Mouse (Mus musculus): ENCODE data around the gene Kif26a. TPM values are rescaled to one million over a fixed set of nuclear protein-coding genes. Genes with fewer than 3 reads are reported as not detected.

Gene Kif26a
- polyA plus RNA-seq, 1 experiment: 0.02 TPM

DNA sequence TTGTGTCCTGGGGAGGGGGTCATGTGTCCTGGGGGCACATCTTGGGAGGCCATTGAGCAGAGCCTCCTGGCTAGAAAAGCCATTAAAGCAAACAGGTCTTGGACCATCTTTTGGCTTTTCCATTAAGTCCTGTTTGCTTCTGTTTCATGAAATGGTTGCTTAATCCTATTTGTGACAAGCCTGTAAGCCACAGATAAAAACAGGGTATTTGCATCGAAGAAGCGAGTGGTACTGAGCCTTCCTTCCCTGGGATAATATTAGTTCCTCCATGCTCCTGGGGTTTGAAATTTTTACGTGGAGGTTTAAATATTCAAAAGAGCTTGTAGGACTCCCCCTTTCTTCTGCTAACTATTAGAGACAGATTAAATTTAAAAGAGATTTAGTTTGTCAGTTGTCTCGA is 61.7 kb downstream of the Kif26a start:
- peaks cover 27% of the 10 kb centered on the region for H3K27me3 ChIP-seq (ENCODE audit: control insufficient read depth, insufficient read depth, insufficient read length)
- no peak overlapping the region for H3K4me2 ChIP-seq (ENCODE audit: low read depth)
- no peak overlapping the region for H3K4me3 ChIP-seq
- TF ChIP-seq TCF12 (IDR thresholded peaks at IDR 0.05; ENCODE audit: insufficient read depth, poor library complexity, severe bottlenecking) (no peak), MAX (IDR thresholded peaks at IDR 0.05; ENCODE audit: low read depth) (no peak), REST (IDR thresholded peaks at IDR 0.05; ENCODE audit: insufficient read depth, insufficient read length) (no peak), POLR2A (IDR thresholded peaks at IDR 0.05; ENCODE audit: insufficient read length, low read depth) (no peak), E2F4 (IDR thresholded peaks at IDR 0.05; ENCODE audit: insufficient read depth) (no peak), USF1 (IDR thresholded peaks at IDR 0.05; ENCODE audit: low read depth) (no peak)
- H3K36me3 ChIP-seq (ENCODE audit: control insufficient read depth, insufficient read depth): no peaks in the 10 kb centered on the region
- H3ac ChIP-seq (ENCODE audit: control insufficient read depth, insufficient read length): no peak overlapping the region
- H3K79me2 ChIP-seq (ENCODE audit: control insufficient read depth, insufficient read depth): no peaks in the 10 kb centered on the region

DNA sequence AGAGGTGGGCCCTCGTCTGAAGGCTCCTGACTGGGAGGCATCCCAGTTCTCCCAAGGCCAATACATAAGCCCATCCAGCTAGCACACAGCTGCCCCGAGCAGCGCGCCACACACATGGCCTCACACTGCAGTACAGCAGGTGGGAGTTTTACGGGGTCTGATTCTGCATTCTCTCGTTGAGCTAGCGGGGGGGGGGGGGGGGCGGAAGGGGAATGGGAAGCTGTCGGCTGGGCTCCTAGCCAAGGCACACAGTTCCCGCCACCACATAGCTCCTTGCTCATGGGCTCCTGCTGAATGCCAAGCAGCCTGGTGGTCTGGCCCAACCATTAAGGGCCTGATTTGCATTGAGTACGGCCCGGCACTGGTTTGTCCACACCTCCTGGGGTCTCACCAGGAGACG is 64.6 kb downstream of the Kif26a start:
- no peaks in the 10 kb centered on the region for H3K79me2 ChIP-seq (ENCODE audit: control insufficient read depth, insufficient read depth)
- no peak for TF ChIP-seq TCF12 (IDR thresholded peaks at IDR 0.05; ENCODE audit: insufficient read depth, poor library complexity, severe bottlenecking)
- TF ChIP-seq CEBPB (IDR thresholded peaks at IDR 0.05; ENCODE audit: insufficient read depth, poor library complexity, severe bottlenecking): no peak
- TF ChIP-seq SRF (IDR thresholded peaks at IDR 0.05; ENCODE audit: control insufficient read depth, insufficient read length, low read depth): no peak
- TF ChIP-seq MAX (IDR thresholded peaks at IDR 0.05; ENCODE audit: low read depth): no peak
- TF ChIP-seq USF1 (IDR thresholded peaks at IDR 0.05; ENCODE audit: low read depth): no peak
- no peak for TF ChIP-seq MYOD1 (IDR thresholded peaks at IDR 0.05; ENCODE audit: control insufficient read depth in 1 of 3, insufficient read length in 2 of 3, low read depth in 2 of 3)
- no peak overlapping the region for H3ac ChIP-seq (ENCODE audit: control insufficient read depth, insufficient read length)
- H3K4me2 ChIP-seq (ENCODE audit: low read depth): no peak overlapping the region
- no peak overlapping the region for H3K4me3 ChIP-seq
- H3K27me3 ChIP-seq (ENCODE audit: control insufficient read depth, insufficient read depth, insufficient read length): peaks cover 36% of the 10 kb centered on the region
- H3K36me3 ChIP-seq (ENCODE audit: control insufficient read depth, insufficient read depth): no peaks in the 10 kb centered on the region

DNA sequence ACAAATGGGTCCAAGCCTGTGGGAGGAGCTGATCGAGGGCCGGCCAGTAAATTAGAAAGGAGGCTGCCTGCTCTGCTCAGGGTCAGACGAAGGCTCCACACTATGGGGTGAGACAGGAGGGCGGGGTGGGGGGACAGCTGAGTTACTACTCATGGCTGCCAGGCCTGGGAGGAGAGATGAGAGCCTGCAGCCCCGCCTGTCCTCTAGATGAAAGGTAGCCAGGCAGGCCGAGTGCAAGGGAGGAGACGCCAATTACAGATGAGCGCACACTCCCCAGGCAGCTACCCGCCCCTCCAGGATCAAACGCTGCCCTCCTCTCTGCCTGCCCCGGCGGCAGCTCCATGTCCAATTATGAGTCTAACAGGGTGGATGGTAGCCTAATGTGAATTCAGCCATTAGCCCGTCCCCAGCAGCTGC is 68.4 kb downstream of the Kif26a start:
- H3K27me3 ChIP-seq (ENCODE audit: control insufficient read depth, insufficient read depth, insufficient read length): peaks cover 30% of the 10 kb centered on the region
- H3K4me2 ChIP-seq (ENCODE audit: low read depth): no peak overlapping the region
- TF ChIP-seq TCF3 (IDR thresholded peaks at IDR 0.05; ENCODE audit: insufficient read length, low read depth) (no peak), SRF (IDR thresholded peaks at IDR 0.05; ENCODE audit: control insufficient read depth, insufficient read length, low read depth) (no peak), MAX (IDR thresholded peaks at IDR 0.05; ENCODE audit: low read depth) (no peak), REST (IDR thresholded peaks at IDR 0.05; ENCODE audit: insufficient read depth, insufficient read length) (no peak), MYOG (IDR thresholded peaks at IDR 0.05; ENCODE audit: control insufficient read depth in 1 of 3, insufficient read depth in 1 of 3, insufficient read length in 2 of 3, low read depth in 2 of 3) (no peak), POLR2A (IDR thresholded peaks at IDR 0.05; ENCODE audit: insufficient read length, low read depth) (no peak), TCF12 (IDR thresholded peaks at IDR 0.05; ENCODE audit: insufficient read depth, poor library complexity, severe bottlenecking) (no peak), CEBPB (IDR thresholded peaks at IDR 0.05; ENCODE audit: insufficient read depth, poor library complexity, severe bottlenecking) (no peak), E2F4 (IDR thresholded peaks at IDR 0.05; ENCODE audit: insufficient read depth) (no peak), USF1 (IDR thresholded peaks at IDR 0.05; ENCODE audit: low read depth) (no peak), MYOD1 (IDR thresholded peaks at IDR 0.05; ENCODE audit: control insufficient read depth in 1 of 3, insufficient read length in 2 of 3, low read depth in 2 of 3) (no peak), POLR2AphosphoS2 (IDR thresholded peaks at IDR 0.05; ENCODE audit: insufficient read length, low read depth) (no peak)
- no peak overlapping the region for H3K4me3 ChIP-seq
- no peak overlapping the region for H3ac ChIP-seq (ENCODE audit: control insufficient read depth, insufficient read length)
- H3K79me2 ChIP-seq (ENCODE audit: control insufficient read depth, insufficient read depth): no peaks in the 10 kb centered on the region
- H3K36me3 ChIP-seq (ENCODE audit: control insufficient read depth, insufficient read depth): no peaks in the 10 kb centered on the region

DNA sequence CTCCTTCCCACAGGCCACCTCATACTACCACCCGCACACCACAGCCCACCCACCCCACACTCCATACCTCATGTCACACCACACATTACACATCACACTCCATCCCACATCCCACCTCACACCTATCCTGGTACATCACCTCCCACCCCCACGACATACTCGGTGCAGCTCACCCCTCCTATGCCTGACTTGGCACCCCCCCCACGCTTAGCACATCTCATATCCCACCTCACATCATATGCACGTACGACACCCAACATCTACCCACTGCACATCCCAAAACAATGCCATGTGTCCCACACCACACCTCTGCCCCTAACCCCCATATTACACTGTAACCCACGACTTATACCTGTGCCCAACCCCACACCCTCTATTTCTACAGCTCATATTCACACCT is 69.5 kb downstream of the Kif26a start:
- no peak overlapping the region for H3K4me3 ChIP-seq
- H3K79me2 ChIP-seq (ENCODE audit: control insufficient read depth, insufficient read depth): no peaks in the 10 kb centered on the region
- H3K36me3 ChIP-seq (ENCODE audit: control insufficient read depth, insufficient read depth): no peaks in the 10 kb centered on the region
- H3K27me3 ChIP-seq (ENCODE audit: control insufficient read depth, insufficient read depth, insufficient read length): peaks cover 22% of the 10 kb centered on the region
- H3ac ChIP-seq (ENCODE audit: control insufficient read depth, insufficient read length): no peak overlapping the region
- H3K4me2 ChIP-seq (ENCODE audit: low read depth): no peak overlapping the region
- TF ChIP-seq MAX (IDR thresholded peaks at IDR 0.05; ENCODE audit: low read depth) (no peak), POLR2AphosphoS2 (IDR thresholded peaks at IDR 0.05; ENCODE audit: insufficient read length, low read depth) (no peak), TCF12 (IDR thresholded peaks at IDR 0.05; ENCODE audit: insufficient read depth, poor library complexity, severe bottlenecking) (no peak), SRF (IDR thresholded peaks at IDR 0.05; ENCODE audit: control insufficient read depth, insufficient read length, low read depth) (no peak), MYOD1 (IDR thresholded peaks at IDR 0.05; ENCODE audit: control insufficient read depth in 1 of 3, insufficient read length in 2 of 3, low read depth in 2 of 3) (no peak), POLR2A (IDR thresholded peaks at IDR 0.05; ENCODE audit: insufficient read length, low read depth) (no peak), E2F4 (IDR thresholded peaks at IDR 0.05; ENCODE audit: insufficient read depth) (no peak)

DNA sequence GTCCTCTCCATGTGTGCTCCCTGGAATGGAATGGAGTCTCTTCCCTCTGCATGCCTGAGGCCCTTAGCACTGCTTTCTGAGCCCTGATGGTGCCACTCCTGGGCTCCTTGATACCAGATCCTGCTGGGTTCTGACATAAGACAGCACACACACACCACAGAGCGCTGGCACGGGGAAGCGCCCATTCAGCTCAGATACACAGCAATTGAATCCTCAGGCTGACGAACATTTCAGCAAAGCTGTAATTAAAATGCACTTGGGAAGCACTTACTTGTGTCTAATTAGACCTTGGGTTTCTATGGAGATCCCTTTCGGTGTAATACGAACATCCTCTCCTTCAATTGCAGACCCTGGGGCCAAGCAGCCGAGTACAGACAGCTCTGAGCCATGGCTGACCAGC is 71.0 kb downstream of the Kif26a start:
- Histone ChIP-seq H3K27me3 (ENCODE audit: control insufficient read depth, insufficient read depth, insufficient read length) (peaks cover 22% of the 10 kb centered on the region), H3K36me3 (ENCODE audit: control insufficient read depth, insufficient read depth) (no peaks in the 10 kb centered on the region), H3ac (ENCODE audit: control insufficient read depth, insufficient read length) (no peak overlapping the region), H3K4me2 (ENCODE audit: low read depth) (no peak overlapping the region), H3K4me3 (no peak overlapping the region), H3K79me2 (ENCODE audit: control insufficient read depth, insufficient read depth) (no peaks in the 10 kb centered on the region)
- TF ChIP-seq TCF3 (IDR thresholded peaks at IDR 0.05; ENCODE audit: insufficient read length, low read depth) (no peak), USF1 (IDR thresholded peaks at IDR 0.05; ENCODE audit: low read depth) (no peak), MAX (IDR thresholded peaks at IDR 0.05; ENCODE audit: low read depth) (no peak), E2F4 (IDR thresholded peaks at IDR 0.05; ENCODE audit: insufficient read depth) (no peak), REST (IDR thresholded peaks at IDR 0.05; ENCODE audit: insufficient read depth, insufficient read length) (no peak), MYOD1 (IDR thresholded peaks at IDR 0.05; ENCODE audit: control insufficient read depth in 1 of 3, insufficient read length in 2 of 3, low read depth in 2 of 3) (no peak), SRF (IDR thresholded peaks at IDR 0.05; ENCODE audit: control insufficient read depth, insufficient read length, low read depth) (no peak), TCF12 (IDR thresholded peaks at IDR 0.05; ENCODE audit: insufficient read depth, poor library complexity, severe bottlenecking) (no peak), POLR2A (IDR thresholded peaks at IDR 0.05; ENCODE audit: insufficient read length, low read depth) (no peak), POLR2AphosphoS2 (IDR thresholded peaks at IDR 0.05; ENCODE audit: insufficient read length, low read depth) (no peak), MYOG (IDR thresholded peaks at IDR 0.05; ENCODE audit: control insufficient read depth in 1 of 3, insufficient read depth in 1 of 3, insufficient read length in 2 of 3, low read depth in 2 of 3) (no peak), CEBPB (IDR thresholded peaks at IDR 0.05; ENCODE audit: insufficient read depth, poor library complexity, severe bottlenecking) (no peak)

Data from myocyte (in vitro differentiated cells).